Mouse (Mus musculus) bone marrow, adult 2 months (tissue): ENCODE measurements around the gene Il34. TPM values are rescaled to one million over a fixed set of nuclear protein-coding genes. Genes with fewer than 3 reads are reported as not detected.

Experiments
- H3K27ac ChIP-seq: fragments of 200-500 bp; 2 replicates; pipeline ENCODE4 v1.5.1; 2012; ENCODE audit warnings: low read depth, mild to moderate bottlenecking, control low read depth, inconsistent platforms, low read length; ENCODE audit not compliant: control insufficient read depth, poor library complexity, insufficient read depth
- H3K4me1 ChIP-seq: fragments of 200-500 bp; 2 replicates; pipeline ENCODE4 v1.6.1; 2011; ENCODE audit warnings: low read length; ENCODE audit not compliant: control insufficient read depth, insufficient read depth
- H3K4me3 ChIP-seq: fragments of 200-500 bp; replicated peaks from 2 replicates; pipeline ENCODE3; 2011; ENCODE audit warnings: mild to moderate bottlenecking, low read depth, low read length, control low read depth; ENCODE audit not compliant: control insufficient read depth
- CTCF ChIP-seq: fragments of 200-500 bp; IDR thresholded peaks from 2 replicates; pipeline ENCODE4 v1.5.1; 2011; ENCODE audit warnings: low read length, control low read depth; ENCODE audit not compliant: control insufficient read depth, insufficient read depth
- POLR2A ChIP-seq: fragments of 200-500 bp; IDR thresholded peaks from 2 replicates; pipeline ENCODE4 v1.6.1; 2011; ENCODE audit warnings: low read depth, mild to moderate bottlenecking, control low read depth, low read length, borderline replicate concordance; ENCODE audit not compliant: control insufficient read depth
- WGBS: fragments of 180-500 bp; shearing (Covaris S2); methylation state at CpG from one replicate; pipeline ENCODE4 v1.1.7; 2018; 5-methylcytosine and 5-hydroxymethylcytosine counted together
- polyA plus RNA-seq: library from polyadenylated mRNA; stranded (reverse); fragments of >200 nt; gene quantifications from 2 replicates; pipeline ENCODE4 v1.2.4, GENCODE M21; 2011; ENCODE audit warnings: low replicate concordance; ENCODE audit not compliant: missing spikeins, insufficient read depth, insufficient read length

The Il34 gene
- polyA plus RNA-seq, 1 experiment = 25.8 TPM

DNA sequence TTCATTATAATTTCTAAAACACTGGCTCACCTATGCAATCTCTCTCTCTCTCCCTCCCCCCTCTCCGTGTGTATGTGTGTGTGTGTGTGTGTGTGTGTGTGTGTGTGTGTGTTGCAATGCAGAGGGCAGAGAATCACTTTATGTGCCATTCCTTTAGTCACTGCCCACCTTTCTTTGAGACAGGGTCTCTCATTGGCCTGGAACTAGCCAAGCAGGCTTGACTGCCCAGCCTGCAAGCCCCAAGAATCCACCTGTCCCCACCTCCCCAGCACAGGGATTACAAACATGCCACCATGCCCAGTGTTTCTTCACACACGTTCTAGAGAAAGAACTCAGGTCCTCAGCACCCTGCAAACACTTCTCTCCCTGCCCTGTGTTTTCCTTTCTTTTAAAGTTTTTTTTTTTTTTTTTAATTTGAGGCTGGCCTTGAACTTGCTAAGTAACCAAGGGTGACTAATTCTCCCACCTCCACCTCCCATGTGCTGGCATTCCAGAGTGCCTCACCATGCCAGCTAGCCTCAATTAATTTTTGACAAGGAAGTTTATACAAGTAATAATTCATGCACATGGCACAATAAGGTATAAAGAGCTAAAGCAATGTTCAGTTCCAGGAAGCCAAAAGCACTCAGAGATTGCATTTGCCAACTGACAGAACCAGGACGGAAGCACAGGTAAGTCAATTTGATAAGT, 754 bp downstream of the Il34 start:
- 48% methylated on average over 3 of the region's 3 CpGs for WGBS
- Histone ChIP-seq H3K4me1 (no peaks in the 10 kb centered on the region), H3K4me3 (no peak overlapping the region), H3K27ac (no peak overlapping the region)
- TF ChIP-seq CTCF (no peak), POLR2A (no peak)

- TF ChIP-seq POLR2A = no peak
- TF ChIP-seq CTCF = no peak
- Histone ChIP-seq H3K4me1 (no peaks in the 10 kb centered on the region), H3K27ac (no peak overlapping the region), H3K4me3 (no peak overlapping the region)
- WGBS = 79% methylated on average over 9 of the region's 9 CpGs
These were observed 1.9 kb downstream of the Il34 start for GRCm38 (mm10) chr8:110803856-110804255.

- TF ChIP-seq POLR2A = no peak
- TF ChIP-seq CTCF = no peak
- Histone ChIP-seq H3K4me1 (no peaks in the 10 kb centered on the region), H3K4me3 (no peak overlapping the region), H3K27ac (no peak overlapping the region)
- WGBS = 84% methylated on average over 5 of the region's 5 CpGs
These were observed 2.7 kb downstream of the Il34 start for GRCm38 (mm10) chr8:110802988-110803387.

DNA sequence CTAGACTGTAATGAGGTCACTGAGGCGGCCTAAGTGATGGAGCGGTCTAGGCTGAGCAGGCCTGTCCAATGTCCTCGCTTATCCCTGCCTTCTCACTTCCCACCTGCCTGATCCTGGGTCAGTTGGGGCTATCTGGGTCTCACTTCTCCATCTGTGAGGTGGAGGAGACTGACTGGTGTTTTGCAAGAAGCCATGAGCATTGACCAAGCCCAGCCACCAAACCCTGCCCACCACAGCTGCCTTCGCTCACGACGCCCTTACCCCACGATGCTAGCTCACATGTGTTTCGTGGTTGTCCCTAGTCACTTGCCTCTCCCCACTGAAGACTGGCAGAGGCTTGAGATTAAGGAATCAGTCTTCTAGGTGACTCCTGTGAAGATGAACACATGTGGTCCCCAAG, 8.6 kb downstream of the Il34 start:
- no peak for TF ChIP-seq POLR2A
- no peak for TF ChIP-seq CTCF
- no peaks in the 10 kb centered on the region for H3K4me1 ChIP-seq
- 70% methylated on average over 8 of the region's 8 CpGs for WGBS
- H3K4me3 ChIP-seq = no peak overlapping the region
- H3K27ac ChIP-seq = no peak overlapping the region

GRCm38 (mm10) chr8:110794363-110794965, 11.3 kb downstream of the Il34 start:
- TF ChIP-seq CTCF = no peak
- no peak for TF ChIP-seq POLR2A
- H3K27ac ChIP-seq = no peak overlapping the region
- WGBS = 78% methylated on average over 7 of the region's 7 CpGs

DNA sequence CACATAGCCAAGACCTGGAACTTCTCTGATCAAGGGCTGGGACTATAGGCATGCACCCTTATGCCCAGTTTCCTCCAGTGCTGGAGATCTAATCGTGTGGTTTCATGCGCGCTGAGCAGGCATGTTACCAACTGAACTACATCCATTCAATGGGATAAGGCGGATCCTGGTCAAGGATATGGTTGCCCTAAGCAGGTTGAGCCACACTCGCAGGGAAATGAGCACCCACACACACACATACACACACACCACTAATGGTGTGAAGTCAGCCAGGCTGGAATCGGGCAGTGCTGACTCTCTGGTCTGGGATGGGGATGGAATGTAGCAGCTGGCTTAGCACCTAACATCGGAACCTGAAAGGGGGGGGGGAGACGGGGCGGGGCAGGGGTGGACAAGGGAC, 11.8 kb downstream of the Il34 start:
- 85% methylated on average over 9 of the region's 9 CpGs for WGBS
- Histone ChIP-seq H3K4me3 (no peak overlapping the region), H3K27ac (no peak overlapping the region), H3K4me1 (no peaks in the 10 kb centered on the region)
- TF ChIP-seq POLR2A = no peak

More at GRCm38 (mm10) chr8:110794363-110794965, 11.3 kb downstream of the Il34 start:
- no peaks in the 10 kb centered on the region for H3K4me1 ChIP-seq
- no peak overlapping the region for H3K4me3 ChIP-seq

GRCm38 (mm10) chr8:110793511-110793910, 12.2 kb downstream of the Il34 start:
- 72% methylated on average over 9 of the region's 9 CpGs for WGBS
- no peak overlapping the region for H3K27ac ChIP-seq
- TF ChIP-seq CTCF (no peak), POLR2A (no peak)
- no peak overlapping the region for H3K4me3 ChIP-seq
- H3K4me1 ChIP-seq = no peaks in the 10 kb centered on the region

DNA sequence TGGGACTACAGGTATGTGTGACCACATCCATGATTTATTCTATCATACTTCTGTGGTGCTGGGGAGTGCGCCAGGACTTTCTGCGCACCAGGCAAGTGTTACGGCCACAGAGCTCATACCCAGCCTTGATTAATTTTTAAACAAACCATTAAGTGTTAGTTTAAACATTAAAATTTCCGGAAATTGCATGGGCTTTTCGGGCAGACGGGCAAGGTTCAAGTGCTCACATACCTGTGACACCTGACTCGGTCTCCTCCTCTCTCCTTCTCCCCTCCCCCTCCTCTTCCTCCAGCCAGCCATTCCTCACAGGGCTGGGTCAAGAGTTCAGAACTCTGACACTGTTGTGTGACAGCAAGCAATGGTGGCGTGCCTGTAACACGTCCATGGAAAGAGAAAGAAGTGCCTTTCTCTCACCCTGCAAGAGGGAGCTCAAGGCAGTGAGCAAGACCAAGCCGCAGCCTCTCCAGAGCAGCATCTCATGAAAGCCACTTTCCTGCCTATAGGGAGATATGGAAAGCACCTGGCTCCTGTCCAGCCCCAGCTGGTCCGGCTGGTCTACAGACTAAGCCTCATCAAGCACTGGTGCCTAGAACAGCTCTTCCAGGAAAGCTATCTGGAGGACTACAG, 13.0 kb downstream of the Il34 start:
- H3K27ac ChIP-seq = no peak overlapping the region

More for the DNA sequence above, 13.0 kb downstream of the Il34 start:
- Histone ChIP-seq H3K4me1 (no peaks in the 10 kb centered on the region), H3K4me3 (no peak overlapping the region)
- 74% methylated on average over 11 of the region's 11 CpGs for WGBS
- TF ChIP-seq POLR2A = no peak
- no peak for TF ChIP-seq CTCF
